Comparison of ENCODE assay signal across 8 mouse cellular contexts in the genomic region with DNA sequence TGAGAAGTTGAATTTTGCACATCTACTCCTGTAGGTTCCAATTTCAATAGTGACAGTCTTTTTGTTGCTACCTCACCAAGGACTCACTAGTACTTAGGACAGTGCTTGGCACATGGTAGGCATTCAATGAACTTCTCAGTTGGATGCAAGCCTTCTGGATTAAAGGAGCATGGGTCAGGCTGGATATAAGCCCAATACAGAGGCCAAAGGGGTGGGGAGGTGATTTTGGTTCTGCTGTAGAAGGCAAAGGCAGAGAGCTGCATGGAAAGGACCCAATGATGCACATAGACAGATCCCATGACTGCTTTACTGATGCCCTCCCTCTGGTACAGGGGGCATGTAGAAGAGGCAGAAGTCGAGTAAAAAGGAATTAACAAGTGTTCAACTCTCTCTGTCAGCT. TPM values are rescaled to one million over a fixed set of nuclear protein-coding genes. Genes with fewer than 3 reads are reported as not detected.
DNase-seq lines count a peak whose midpoint lies in the region; ATAC-seq and TF ChIP-seq lines count a peak whose summit lies in the region.

No protein-coding gene starts in this region.

- no peaks in the 10 kb centered on the region for H3K4me1 ChIP-seq in lung, embryonic 14.5 days (ENCODE audit: insufficient read depth)
- no peaks in the 10 kb centered on the region for H3K4me1 ChIP-seq in embryonic facial prominence, embryonic 14.5 days (ENCODE audit: control insufficient read depth, insufficient read depth, low read length)
- H3K4me1 ChIP-seq in liver, embryonic 16.5 days (ENCODE audit: control insufficient read depth, low read depth, low read length): no peaks in the 10 kb centered on the region

- 17% methylated on average over 1 of the region's 1 CpGs for WGBS in lung, embryonic 14.5 days
- WGBS in embryonic facial prominence, embryonic 14.5 days: 33% methylated on average over 1 of the region's 1 CpGs
- WGBS in liver, embryonic 16.5 days (ENCODE audit: insufficient replicate concordance): 29% methylated on average over 1 of the region's 1 CpGs

- no peak overlapping the region for H3K4me3 ChIP-seq in lung, embryonic 14.5 days (ENCODE audit: low read depth, low read length)
- H3K4me3 ChIP-seq in embryonic facial prominence, embryonic 14.5 days (ENCODE audit: low read depth, low read length): peak overlapping the region; percentile 66; the same call in 1 of the 2 replicates
- peak overlapping the region; percentile 79; the same call in 1 of the 2 replicates for H3K4me3 ChIP-seq in liver, embryonic 16.5 days (ENCODE audit: low read depth, low read length)

- peak overlapping the region; percentile 59 for H3K4me2 ChIP-seq in lung, embryonic 14.5 days
- peak overlapping the region; percentile 54; the same call in 1 of the 2 replicates for H3K4me2 ChIP-seq in embryonic facial prominence, embryonic 14.5 days (ENCODE audit: low read depth, low read length)
- peak overlapping the region; percentile 72 for H3K4me2 ChIP-seq in liver, embryonic 16.5 days (ENCODE audit: low read depth, low read length)

- ATAC-seq in cerebellum, adult (ENCODE audit: insufficient number of reproducible peaks, low FRiP score, low TSS enrichment): no peak
- ATAC-seq in lung, embryonic 14.5 days (ENCODE audit: insufficient read depth): peak; percentile 1; the same call in 1 of the 2 replicates
- ATAC-seq in embryonic facial prominence, embryonic 14.5 days (ENCODE audit: low read depth): no peak
- ATAC-seq in liver, embryonic 16.5 days (ENCODE audit: low read depth): no peak
- no peak for ATAC-seq in megakaryocyte-erythroid progenitor cell, adult 5-6 weeks (replicated peaks; ENCODE audit: low FRiP score, low TSS enrichment, poor library complexity, severe bottlenecking)

- no peak for TF ChIP-seq CTCF in lung, embryonic 14.5 days (IDR thresholded peaks at IDR 0.05; ENCODE audit: low read depth)

- DNase-seq in cerebellum, adult 9-10 months: peak; percentile 34
- DNase-seq in lung, embryonic 14.5 days: no peak
- no peak for DNase-seq in lung, postnatal 4 days
- no peak for DNase-seq in embryonic facial prominence, embryonic 14.5 days (ENCODE audit: low spot score)
- DNase-seq in spleen, postnatal 10 days (ENCODE audit: low spot score in 2 of 2): no peak

- H3K9ac ChIP-seq in lung, embryonic 14.5 days: no peak overlapping the region
- peak overlapping the region; percentile 84; the same call in 1 of the 2 replicates for H3K9ac ChIP-seq in embryonic facial prominence, embryonic 14.5 days (ENCODE audit: low read depth, low read length)
- H3K9ac ChIP-seq in liver, embryonic 16.5 days (ENCODE audit: low read depth, low read length): peak overlapping the region; percentile 59

- H3K27ac ChIP-seq in lung, embryonic 14.5 days (ENCODE audit: low read depth): no peak overlapping the region
- H3K27ac ChIP-seq in embryonic facial prominence, embryonic 14.5 days (replicated peaks; ENCODE audit: low read depth, low read length): no peak overlapping the region
- no peak overlapping the region for H3K27ac ChIP-seq in liver, embryonic 16.5 days (ENCODE audit: low read length)

- no peaks in the 10 kb centered on the region for H3K36me3 ChIP-seq in lung, embryonic 14.5 days (ENCODE audit: insufficient read depth)
- H3K36me3 ChIP-seq in embryonic facial prominence, embryonic 14.5 days (ENCODE audit: control insufficient read depth, insufficient read depth, low read length): no peaks in the 10 kb centered on the region
- no peaks in the 10 kb centered on the region for H3K36me3 ChIP-seq in liver, embryonic 16.5 days (ENCODE audit: control insufficient read depth, insufficient read depth)

- H3K9me3 ChIP-seq in lung, embryonic 14.5 days (ENCODE audit: low read depth, low read length): no peaks in the 10 kb centered on the region
- no peaks in the 10 kb centered on the region for H3K9me3 ChIP-seq in embryonic facial prominence, embryonic 14.5 days (ENCODE audit: control insufficient read depth, low read length)
- no peaks in the 10 kb centered on the region for H3K9me3 ChIP-seq in liver, embryonic 16.5 days (replicated peaks; ENCODE audit: control insufficient read depth, low read length)

- H3K27me3 ChIP-seq in lung, embryonic 14.5 days (ENCODE audit: insufficient read depth, low read length): no peaks in the 10 kb centered on the region
- no peaks in the 10 kb centered on the region for H3K27me3 ChIP-seq in embryonic facial prominence, embryonic 14.5 days (replicated peaks; ENCODE audit: control insufficient read depth, insufficient read depth, low read length)
- H3K27me3 ChIP-seq in liver, embryonic 16.5 days (ENCODE audit: control insufficient read depth, insufficient read depth, low read depth, low read length): no peaks in the 10 kb centered on the region

RNA-seq across cellular contexts. Expression of a gene that starts 0.8 kb away (rescaled TPM):
- 61.3 and 62.6 TPM in 2 replicates for polyA plus RNA-seq in lung, embryonic 14.5 days (2014; fragmentation: Nextera tagmentation; extraction: Ambion mirVana)
- polyA plus RNA-seq in embryonic facial prominence, embryonic 14.5 days (2014; fragmentation: Nextera tagmentation; extraction: Ambion mirVana): 53.2 and 61.2 TPM in 2 replicates
- polyA plus RNA-seq in liver, embryonic 16.5 days (2015; fragmentation: Nextera tagmentation; extraction: Ambion mirVana): 24.0 and 24.4 TPM in 2 replicates
- 69.6 and 87.1 TPM in 2 replicates for total RNA-seq in megakaryocyte-erythroid progenitor cell, adult 5-6 weeks (2014; fragmentation: Nextera tagmentation)
- total RNA-seq in megakaryocyte-erythroid progenitor cell, adult 5-6 weeks (2017): 95.4 and 134 TPM in 2 replicates
